Mouse (Mus musculus) small intestine, adult 2 months (tissue): Measurements from ENCODE around the gene Cnot8. TPM values are rescaled to one million over a fixed set of nuclear protein-coding genes. Genes with fewer than 3 reads are reported as not detected.
"Not testable (repeated sequence)": the region's sequence is repeated elsewhere in the genome, so short reads cannot be mapped to it uniquely, and the experiment has no call there.

ENCODE experiments used
- H3K27ac ChIP-seq: fragments of 200-500 bp; 2 replicates; pipeline ENCODE4 v1.5.1; 2012; ENCODE audit warnings: low read depth, low read length, control low read depth, inconsistent platforms; ENCODE audit not compliant: insufficient read depth
- H3K27me3 ChIP-seq: fragments of 200-500 bp; 2 replicates; pipeline ENCODE4 v1.6.1; 2012; ENCODE audit warnings: mild to moderate bottlenecking, moderate library complexity, low read length, inconsistent platforms; ENCODE audit not compliant: control insufficient read depth, insufficient read depth
- H3K36me3 ChIP-seq: fragments of 200-500 bp; 2 replicates; pipeline ENCODE4 v1.6.1; 2012; ENCODE audit warnings: mild to moderate bottlenecking, low read length, control low read depth, inconsistent platforms; ENCODE audit not compliant: control insufficient read depth, insufficient read depth
- H3K4me1 ChIP-seq: fragments of 200-500 bp; 2 replicates; pipeline ENCODE4 v1.6.1; 2012; ENCODE audit warnings: low read length, inconsistent platforms, mixed read lengths; ENCODE audit not compliant: control insufficient read depth, insufficient read depth, insufficient read length
- H3K4me3 ChIP-seq: fragments of 200-500 bp; 2 replicates; pipeline ENCODE4 v1.5.1; 2012; ENCODE audit warnings: low read depth, mild to moderate bottlenecking, control low read depth, inconsistent platforms, low read length, moderate library complexity
- CTCF ChIP-seq: fragments of 200-500 bp; IDR thresholded peaks from 2 replicates; pipeline ENCODE4 v1.5.1; 2012; ENCODE audit warnings: low read depth, mild to moderate bottlenecking, control low read depth, inconsistent platforms, low read length, moderate library complexity, mixed read lengths; ENCODE audit not compliant: insufficient replicate concordance, insufficient read length; ENCODE audit errors: extremely low read depth
- POLR2A ChIP-seq: fragments of 200-500 bp; IDR thresholded peaks from 2 replicates; pipeline ENCODE4 v1.6.1; 2012; ENCODE audit warnings: low read depth, mild to moderate bottlenecking, control low read depth, inconsistent platforms, low read length, moderate library complexity
- WGBS: fragments of 180-500 bp; shearing (Covaris S2); methylation state at CpG from one replicate; pipeline ENCODE4 v1.1.7; 2018; 5-methylcytosine and 5-hydroxymethylcytosine counted together
- polyA plus RNA-seq: library from polyadenylated mRNA; depleted of rRNA; stranded (reverse); fragments of >200 nt; gene quantifications from 2 replicates; pipeline ENCODE4 v1.2.3, GENCODE M21; 2012; rRNA removed

The Cnot8 gene
- 15.1 and 26.6 TPM in 2 replicates for polyA plus RNA-seq

DNA sequence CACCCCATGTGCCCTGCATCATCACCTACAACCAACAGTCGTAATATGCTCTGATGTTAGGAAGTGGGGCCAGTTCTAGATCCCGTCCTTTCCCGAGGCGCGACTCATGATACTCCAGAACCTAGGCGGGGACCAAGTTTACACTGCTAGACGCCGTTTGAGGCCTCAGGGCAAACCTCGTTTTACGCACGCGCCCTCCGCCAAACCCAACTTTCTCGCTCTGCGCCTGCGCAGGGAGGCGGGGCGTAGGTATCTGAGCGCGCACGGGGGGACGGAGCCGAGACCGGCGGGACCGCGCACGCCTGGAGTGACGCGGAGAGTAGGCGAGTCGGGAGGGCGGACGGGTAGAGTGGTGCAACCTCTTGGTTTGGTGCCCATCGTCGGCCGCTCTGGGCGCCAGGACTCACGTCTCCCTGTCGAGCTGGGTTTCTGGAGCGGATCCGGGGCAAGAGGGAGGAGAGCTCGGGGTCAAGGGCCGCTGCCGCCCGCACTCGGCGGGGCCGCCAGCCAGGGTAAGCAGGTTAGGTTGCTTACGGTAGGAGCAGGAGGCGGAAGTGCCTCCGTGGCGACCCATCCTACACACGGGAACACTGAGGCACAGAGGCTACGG lies at the start of gene Cnot8:
Gene Cnot8, plus strand, starts transcription at position 457 of the 610 bp plus-strand sequence.
- H3K27ac ChIP-seq: peak within 1 kb of the TSS; percentile 75
- TF ChIP-seq POLR2A: peak; percentile 80
- no peak for TF ChIP-seq CTCF
- WGBS: under 1% methylated on average over 55 of the region's 55 CpGs
- H3K4me1 ChIP-seq: peaks cover 8% of the 10 kb centered on the region
- H3K4me3 ChIP-seq: peak within 1 kb of the TSS; percentile 67
- H3K27me3 ChIP-seq: no peaks in the 10 kb centered on the region
- H3K36me3 ChIP-seq: no peaks in the 10 kb centered on the region

DNA sequence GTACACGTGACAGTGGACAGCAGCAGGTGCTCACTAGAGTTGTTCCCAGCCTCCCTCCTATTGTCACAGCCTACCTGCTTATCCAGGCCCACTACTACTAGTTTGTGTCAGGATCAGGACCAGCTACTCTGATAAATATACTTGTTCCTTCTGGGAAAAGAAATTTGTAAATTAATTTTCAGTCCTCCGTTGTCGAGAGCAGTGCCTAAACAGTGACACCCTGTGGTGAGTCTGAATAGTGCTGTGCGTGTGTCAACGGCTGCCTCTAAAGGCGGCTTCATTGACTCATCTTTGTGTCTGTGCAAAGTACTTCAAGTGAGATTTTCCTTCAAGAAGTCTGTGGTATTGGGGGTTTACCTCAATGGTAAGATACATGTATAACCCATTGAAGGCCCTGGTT lies 46.5 kb upstream of the Cnot8 start:
- Histone ChIP-seq H3K4me3 (no peak overlapping the region), H3K36me3 (peaks cover 67% of the 10 kb centered on the region), H3K4me1 (peaks cover under 1% of the 10 kb centered on the region), H3K27me3 (no peaks in the 10 kb centered on the region), H3K27ac (no peak overlapping the region)
- WGBS: 30% methylated on average over 6 of the region's 6 CpGs
- TF ChIP-seq CTCF (peak; percentile 75; the same call in 1 of the 2 replicates), POLR2A (no peak)

DNA sequence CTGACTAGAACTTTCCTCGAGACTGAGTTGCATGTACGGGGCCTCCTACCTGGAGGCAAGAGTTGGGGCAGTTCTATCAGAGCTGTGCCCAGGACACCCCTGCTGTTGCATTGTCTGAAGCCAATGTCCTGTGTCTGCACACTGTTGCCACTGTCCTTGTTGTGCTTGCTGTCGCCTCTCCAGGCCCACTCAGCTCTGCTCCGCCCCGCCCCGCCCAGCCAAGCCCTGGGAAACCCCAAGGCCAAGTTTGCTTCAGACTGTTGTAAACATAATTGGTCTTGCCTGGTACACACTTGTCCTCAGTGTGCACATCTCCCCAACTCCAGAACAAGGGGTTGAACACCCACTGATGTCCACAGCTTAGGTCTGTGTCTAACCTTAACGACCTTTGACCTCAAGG lies 44.2 kb upstream of the Cnot8 start:
- WGBS: 66% methylated on average over 7 of the region's 7 CpGs
- not testable (repeated sequence) for H3K4me1 ChIP-seq, H3K4me3 ChIP-seq, H3K27me3 ChIP-seq, H3K27ac ChIP-seq
- peaks cover 49% of the 10 kb centered on the region for H3K36me3 ChIP-seq

DNA sequence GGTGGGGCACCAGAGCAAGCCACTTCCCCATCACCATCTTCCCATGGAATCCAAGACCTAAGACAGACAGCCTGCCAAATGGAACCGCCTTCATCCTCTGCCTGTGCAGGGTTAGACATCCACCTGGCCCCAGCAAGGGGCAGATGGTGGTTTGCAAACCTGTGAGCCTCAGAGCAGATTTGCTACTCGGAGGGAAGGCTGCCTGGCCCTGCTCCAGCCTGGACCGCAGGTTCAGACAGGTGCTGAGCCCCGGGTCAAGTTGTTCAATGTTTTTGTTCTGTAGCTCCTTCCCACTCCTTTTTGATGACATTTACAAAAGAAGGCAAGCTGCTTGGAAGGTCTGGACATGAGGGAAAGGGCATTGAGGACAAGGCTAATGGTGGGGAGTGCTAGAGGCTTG lies 42.7 kb upstream of the Cnot8 start:
- not testable (repeated sequence) for H3K4me1 ChIP-seq, H3K27me3 ChIP-seq, H3K27ac ChIP-seq, H3K4me3 ChIP-seq
- H3K36me3 ChIP-seq: peaks cover 37% of the 10 kb centered on the region
- WGBS: 72% methylated on average over 3 of the region's 4 CpGs

DNA sequence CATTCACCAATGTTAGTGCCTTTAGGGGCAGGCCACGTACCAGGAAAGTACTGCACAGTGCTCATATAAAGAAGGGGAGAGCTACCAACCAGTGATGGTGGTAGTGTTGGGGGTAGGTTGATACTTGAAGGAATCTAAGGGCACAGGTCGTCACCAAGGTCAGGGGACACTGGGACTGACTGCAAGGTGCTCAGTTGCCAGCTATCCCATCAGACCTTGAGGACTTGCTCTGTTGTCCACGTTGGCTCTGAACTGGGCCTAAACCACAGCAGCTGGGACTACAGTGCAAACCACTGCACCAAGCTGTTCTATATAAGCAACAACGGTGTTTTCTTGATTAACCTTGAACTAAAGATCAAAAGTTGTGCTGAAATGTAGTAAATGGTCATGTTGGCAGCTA lies 41.4 kb upstream of the Cnot8 start:
- Histone ChIP-seq H3K36me3 (peaks cover 27% of the 10 kb centered on the region), H3K27ac (no peak overlapping the region), H3K27me3 (no peaks in the 10 kb centered on the region), H3K4me3 (no peak overlapping the region), H3K4me1 (peaks cover 5% of the 10 kb centered on the region)
- 80% methylated on average over 4 of the region's 4 CpGs for WGBS
- TF ChIP-seq POLR2A (no peak), CTCF (no peak)

DNA sequence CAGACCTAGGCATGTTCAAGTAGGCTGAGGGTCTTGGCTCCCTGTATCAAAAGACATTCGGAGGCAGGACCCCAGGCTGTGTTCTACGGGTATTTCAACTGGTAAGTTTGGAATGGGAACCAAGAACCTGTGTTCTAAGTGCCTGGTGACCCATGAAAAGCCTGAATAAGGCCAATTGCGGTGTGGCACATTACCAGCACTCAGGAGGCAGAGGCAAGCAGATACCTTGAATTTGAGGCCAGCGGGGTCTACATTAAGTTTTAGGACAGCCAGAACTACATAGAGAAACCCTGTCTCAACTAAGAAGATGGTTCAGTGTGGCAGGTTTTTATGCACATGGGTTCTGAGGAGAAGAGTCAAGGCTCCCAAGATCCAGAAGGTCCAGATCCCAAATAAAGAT lies 38.9 kb upstream of the Cnot8 start:
- Histone ChIP-seq H3K36me3 (peaks cover 9% of the 10 kb centered on the region), H3K27ac (no peak overlapping the region), H3K4me1 (peaks cover 5% of the 10 kb centered on the region), H3K4me3 (no peak overlapping the region), H3K27me3 (no peaks in the 10 kb centered on the region)
- WGBS: 86% methylated on average over 4 of the region's 4 CpGs
- TF ChIP-seq CTCF (no peak), POLR2A (no peak)

DNA sequence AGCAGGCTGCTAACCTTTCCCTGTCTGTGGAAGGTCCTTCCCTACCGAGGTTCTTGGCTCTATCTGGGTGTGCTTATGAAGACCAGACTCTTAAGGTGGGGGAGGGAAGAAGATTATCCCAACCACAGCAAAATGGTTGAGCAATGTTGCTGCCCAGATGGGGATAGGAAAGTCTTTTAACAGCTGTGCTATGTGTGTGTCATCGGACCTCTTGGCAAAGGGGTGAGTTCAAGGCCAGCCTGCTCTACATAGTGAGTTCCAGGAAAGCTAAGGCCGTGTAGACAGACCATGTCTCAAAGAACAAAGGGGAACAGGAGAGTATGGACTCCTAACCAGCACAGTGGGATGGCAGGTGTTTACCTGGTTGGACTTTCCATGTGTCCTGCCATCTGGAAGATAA lies 31.0 kb upstream of the Cnot8 start:
- TF ChIP-seq POLR2A: no peak
- TF ChIP-seq CTCF: no peak
- 61% methylated on average over 3 of the region's 3 CpGs for WGBS
- Histone ChIP-seq H3K4me3 (no peak overlapping the region), H3K27me3 (no peaks in the 10 kb centered on the region), H3K36me3 (no peaks in the 10 kb centered on the region), H3K4me1 (no peaks in the 10 kb centered on the region), H3K27ac (no peak overlapping the region)

DNA sequence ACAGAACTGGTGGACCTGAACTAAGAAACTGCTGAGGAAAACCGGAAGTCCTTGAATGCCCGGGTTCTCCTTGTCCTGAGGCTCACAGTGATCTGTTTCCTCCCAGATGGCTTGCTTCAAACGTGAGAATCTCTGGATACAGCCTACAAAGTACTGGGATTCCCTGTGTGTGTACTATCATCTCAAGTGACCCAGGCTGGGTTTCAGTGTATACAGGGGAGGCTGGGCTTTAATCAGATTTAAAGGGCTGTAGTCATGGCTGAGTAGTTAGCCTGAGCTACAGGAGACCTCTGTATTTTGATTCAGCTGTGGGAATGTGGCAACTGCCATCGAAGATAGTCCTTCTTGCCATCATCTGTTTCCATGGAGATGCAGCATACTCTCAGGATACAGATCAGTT lies 26.7 kb upstream of the Cnot8 start:
- 36% methylated on average over 4 of the region's 4 CpGs for WGBS

More for the DNA sequence above, 26.7 kb upstream of the Cnot8 start:
- Histone ChIP-seq H3K27ac (no peak overlapping the region), H3K4me3 (no peak overlapping the region), H3K4me1 (no peaks in the 10 kb centered on the region), H3K36me3 (no peaks in the 10 kb centered on the region), H3K27me3 (no peaks in the 10 kb centered on the region)
- TF ChIP-seq CTCF (no peak), POLR2A (no peak)
